Mouse (Mus musculus): ENCODE data around the gene Cd164.

DNA sequence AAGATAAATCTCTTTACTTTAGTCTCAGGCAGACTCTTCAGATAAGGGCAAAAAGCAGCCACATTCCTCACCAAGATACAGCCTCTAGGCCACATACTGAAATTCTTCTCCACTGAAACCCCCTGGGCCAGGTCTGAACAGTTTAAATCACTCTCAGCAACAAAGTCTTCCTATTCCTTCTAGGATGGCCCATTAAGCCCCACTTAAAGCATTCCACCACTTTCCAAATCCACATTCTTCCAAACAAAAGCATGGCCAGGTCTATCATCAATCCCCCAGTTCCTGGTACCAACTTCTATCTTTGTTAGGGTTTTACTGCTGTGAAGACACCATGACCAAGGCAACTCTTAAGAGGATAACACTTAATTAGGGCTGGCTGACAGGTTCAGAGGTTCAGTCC, 46.7 kb upstream of the Cd164 start:
- no peak for TF ChIP-seq CTCF (IDR thresholded peaks at IDR 0.05; ENCODE audit: low read depth)
- no peak for TF ChIP-seq EP300 (optimal IDR thresholded peaks at IDR 0.05)

Measured in stomach, postnatal 0 days (tissue).